Mouse (Mus musculus) embryonic facial prominence, embryonic 15.5 days (tissue): ENCODE results near the gene Mrgpra2b. TPM values are rescaled to one million over a fixed set of nuclear protein-coding genes. Genes with fewer than 3 reads are reported as not detected.
"Not testable (repeated sequence)": the region's sequence is repeated elsewhere in the genome, so short reads cannot be mapped to it uniquely, and the experiment has no call there.

Experiments
- ATAC-seq: fragments of 200-750 bp; cut with Nextera tagmentation; 2 replicates; pipeline ENCODE4 v1.8.0; 2017; ENCODE audit warnings: low read depth, moderate TSS enrichment; ENCODE audit not compliant: insufficient number of reproducible peaks, low FRiP score, low TSS enrichment
- H3K27ac ChIP-seq: fragments of 300-500 bp; sonication (generic); replicated peaks from 2 replicates; pipeline ENCODE4 v1.5.1; 2015; ENCODE audit warnings: mild to moderate bottlenecking, inconsistent platforms
- H3K27me3 ChIP-seq: fragments of 300-500 bp; sonication (generic); 2 replicates; pipeline ENCODE4 v1.6.1; 2015; ENCODE audit warnings: inconsistent platforms
- H3K36me3 ChIP-seq: fragments of 300-500 bp; sonication (generic); 2 replicates; pipeline ENCODE4 v1.6.1; 2015; ENCODE audit warnings: mild to moderate bottlenecking, inconsistent platforms
- H3K4me1 ChIP-seq: fragments of 300-500 bp; sonication (generic); 2 replicates; pipeline ENCODE4 v1.6.1; 2015; ENCODE audit warnings: inconsistent platforms
- H3K4me2 ChIP-seq: fragments of 300-500 bp; sonication (generic); replicated peaks from 2 replicates; pipeline ENCODE4 v1.6.1; 2015; ENCODE audit warnings: mild to moderate bottlenecking, inconsistent platforms
- H3K4me3 ChIP-seq: fragments of 300-500 bp; sonication (generic); replicated peaks from 2 replicates; pipeline ENCODE4 v1.5.1; 2015; ENCODE audit warnings: mild to moderate bottlenecking, inconsistent platforms
- H3K9ac ChIP-seq: fragments of 300-500 bp; sonication (generic); 2 replicates; pipeline ENCODE4 v1.6.1; 2015; ENCODE audit warnings: inconsistent platforms
- H3K9me3 ChIP-seq: fragments of 300-500 bp; sonication (generic); replicated peaks from 2 replicates; pipeline ENCODE4 v1.6.1; 2016; ENCODE audit warnings: inconsistent platforms
- polyA plus RNA-seq: library from polyadenylated mRNA; unstranded; fragments of >200 nt; fragmentation: Nextera tagmentation; extraction: Ambion mirVana; gene quantifications from 2 replicates; pipeline ENCODE4 v1.2.1, GENCODE M21; 2015

Mrgpra2b gene
- polyA plus RNA-seq, 1 experiment from 2014 or later, result not detected

DNA sequence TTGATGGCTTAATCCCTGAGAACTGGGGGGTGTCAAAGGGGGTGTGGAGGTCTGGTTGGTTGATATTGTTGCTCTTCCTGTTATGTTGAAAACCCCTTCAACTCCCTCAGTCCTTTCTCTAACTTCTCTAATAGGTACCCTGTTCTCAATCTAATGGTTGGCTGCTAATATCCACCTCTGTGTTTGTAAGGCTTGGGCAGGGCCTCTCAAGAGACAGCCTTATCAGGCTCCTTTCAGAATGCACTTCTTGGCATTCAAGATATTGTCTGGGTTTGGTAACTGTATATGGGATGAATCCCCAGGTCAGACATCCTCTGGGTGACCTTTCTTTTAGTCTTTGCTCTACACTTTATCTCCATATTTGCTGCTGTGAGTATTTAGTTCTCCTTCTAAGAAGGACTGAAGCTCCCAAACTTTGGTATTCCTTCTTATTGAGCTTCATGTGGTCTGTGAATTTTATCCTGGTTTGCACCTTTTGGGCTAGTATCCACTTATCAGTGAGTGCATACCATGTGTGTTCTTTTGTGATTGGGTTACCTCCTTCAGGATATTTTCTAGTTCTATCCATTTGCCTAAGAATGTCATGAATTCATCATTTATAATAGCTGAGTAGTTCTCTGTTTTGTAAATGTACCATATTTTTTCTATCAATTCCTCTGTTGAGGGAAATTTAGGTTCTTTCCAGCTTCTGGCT lies 100.7 kb downstream of the Mrgpra2b start:
- H3K27ac ChIP-seq, H3K4me2 ChIP-seq, H3K4me3 ChIP-seq, H3K9me3 ChIP-seq, H3K36me3 ChIP-seq, H3K9ac ChIP-seq, ATAC-seq, H3K4me1 ChIP-seq, H3K27me3 ChIP-seq: not testable (repeated sequence)

Other genes with a start within 250 kb of the Mrgpra2b start
- gene Mrgpra1, start 174.6 kb downstream of the Mrgpra2b start, polyA plus RNA-seq, result not detected in 2 replicates
- gene Mrgpra2a, start 76.7 kb downstream of the Mrgpra2b start, polyA plus RNA-seq, result not detected in 2 replicates
- not detected in 2 replicates for gene Mrgpra3, start 72.5 kb upstream of the Mrgpra2b start, polyA plus RNA-seq